Mouse (Mus musculus): ENCODE measurements around the gene Sipa1l3.

Sipa1l3 gene

DNA sequence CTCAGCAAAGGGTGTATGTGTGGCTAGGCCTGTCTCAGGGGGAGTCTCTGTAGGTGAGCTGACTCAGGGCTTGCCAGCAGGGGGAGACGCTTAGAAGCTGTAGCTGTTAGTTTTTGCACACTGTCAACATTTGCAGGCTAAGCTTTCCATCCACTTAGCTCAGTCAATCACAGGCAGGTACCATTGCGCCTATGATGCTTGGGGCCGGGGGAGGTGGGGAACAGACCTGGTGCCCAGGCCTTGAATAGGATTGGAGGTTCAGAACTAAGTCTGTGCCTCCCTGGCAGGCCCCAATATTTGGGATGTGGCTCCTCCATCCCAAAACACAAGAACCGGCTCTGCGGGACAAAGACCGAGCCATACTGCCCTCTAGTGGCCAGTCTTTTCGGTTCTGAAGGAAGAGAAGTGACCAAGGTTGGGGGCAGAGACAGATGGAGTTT, 217.3 kb downstream of the Sipa1l3 start:
- no peak for DNase-seq

DNA sequence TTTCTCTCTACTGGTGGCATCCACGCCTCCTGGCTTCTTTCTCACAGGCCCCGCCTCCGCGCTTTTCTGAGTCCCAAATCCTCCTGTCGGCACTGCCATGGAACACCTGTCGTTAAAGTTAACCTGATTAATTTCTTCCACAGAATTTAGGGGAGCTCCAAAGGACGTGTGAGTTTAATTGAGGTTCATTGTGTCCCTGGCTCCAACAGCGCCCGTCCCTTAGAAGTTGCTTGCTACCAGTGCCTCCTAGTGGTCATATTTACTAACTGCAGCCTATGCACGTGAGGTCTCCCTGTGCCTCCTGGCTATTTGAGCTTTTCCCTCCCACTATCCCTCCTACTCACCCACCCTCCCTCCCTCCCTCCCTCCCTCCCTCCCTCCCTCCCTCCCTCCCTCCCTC, 221.4 kb downstream of the Sipa1l3 start:
- peak; percentile 96 for DNase-seq

DNA sequence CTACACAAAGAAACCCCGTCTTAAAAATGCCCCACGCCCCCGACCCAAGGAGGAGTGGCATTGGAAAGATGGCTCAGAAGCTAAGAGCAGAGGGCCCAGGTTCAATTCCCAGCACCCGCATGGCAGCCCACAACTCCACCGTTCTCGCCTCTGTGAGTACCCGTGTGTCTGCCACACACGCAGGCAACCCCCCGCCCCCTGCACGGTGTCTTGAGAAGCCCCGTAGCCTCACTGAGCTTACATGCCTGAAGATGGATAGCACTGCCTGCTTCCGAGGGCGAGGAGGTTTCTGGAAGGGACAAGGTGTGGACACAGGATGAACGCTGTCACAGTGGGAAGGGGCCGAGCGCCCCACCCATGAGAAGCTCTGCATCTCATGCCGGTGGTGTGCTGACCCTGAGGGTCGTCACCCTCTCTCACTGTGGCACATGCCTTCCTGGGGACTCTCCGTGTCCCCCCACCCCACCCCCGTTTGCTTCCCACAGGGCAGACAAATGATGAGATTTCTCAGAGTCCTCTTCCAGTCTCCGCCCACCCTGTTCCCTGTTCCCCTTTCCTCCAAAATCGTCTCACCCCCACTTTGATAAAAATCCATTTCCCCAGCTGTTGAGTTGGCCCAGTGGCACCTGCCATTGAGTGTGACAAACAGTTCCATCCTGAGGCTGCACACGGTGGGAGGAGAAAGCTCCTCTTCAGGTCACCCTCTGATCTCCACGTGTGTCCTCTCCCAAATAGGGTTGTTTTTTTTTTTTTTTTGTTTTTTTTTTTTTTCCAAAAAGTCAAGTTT, 222.4 kb downstream of the Sipa1l3 start:
- DNase-seq, result peak; percentile 90

DNA sequence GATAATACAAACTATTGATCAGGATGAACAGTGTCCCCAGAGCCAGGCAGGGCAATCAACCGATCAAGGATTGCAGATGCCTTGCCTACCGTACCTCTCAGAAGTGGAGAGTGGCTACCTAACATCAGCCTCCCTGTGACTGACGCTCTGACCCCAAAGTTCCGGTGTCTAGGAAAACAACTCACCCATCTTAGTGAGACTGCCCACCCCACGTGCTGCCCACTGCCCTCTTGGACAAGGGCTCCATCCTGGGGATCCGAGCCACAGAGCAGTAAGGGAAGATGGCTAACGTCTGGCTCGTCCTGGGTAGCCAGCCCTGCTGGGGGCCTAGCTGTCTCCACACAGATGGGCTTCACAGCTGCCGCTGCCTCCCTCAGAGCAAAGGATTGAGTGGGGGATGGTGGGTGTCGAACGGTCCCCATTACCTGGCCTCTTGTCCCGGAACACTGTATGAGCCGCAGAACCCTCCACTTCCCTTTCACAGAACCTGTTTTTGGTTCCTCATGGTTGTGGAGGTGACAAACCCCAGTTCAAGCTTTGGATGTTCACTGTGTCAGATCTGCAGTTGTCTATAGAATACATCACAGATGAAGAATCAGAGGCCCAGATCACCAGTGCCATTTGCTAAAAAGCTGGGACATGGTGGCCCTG, 224.2 kb downstream of the Sipa1l3 start:
- DNase-seq, result peak; percentile 91

DNA sequence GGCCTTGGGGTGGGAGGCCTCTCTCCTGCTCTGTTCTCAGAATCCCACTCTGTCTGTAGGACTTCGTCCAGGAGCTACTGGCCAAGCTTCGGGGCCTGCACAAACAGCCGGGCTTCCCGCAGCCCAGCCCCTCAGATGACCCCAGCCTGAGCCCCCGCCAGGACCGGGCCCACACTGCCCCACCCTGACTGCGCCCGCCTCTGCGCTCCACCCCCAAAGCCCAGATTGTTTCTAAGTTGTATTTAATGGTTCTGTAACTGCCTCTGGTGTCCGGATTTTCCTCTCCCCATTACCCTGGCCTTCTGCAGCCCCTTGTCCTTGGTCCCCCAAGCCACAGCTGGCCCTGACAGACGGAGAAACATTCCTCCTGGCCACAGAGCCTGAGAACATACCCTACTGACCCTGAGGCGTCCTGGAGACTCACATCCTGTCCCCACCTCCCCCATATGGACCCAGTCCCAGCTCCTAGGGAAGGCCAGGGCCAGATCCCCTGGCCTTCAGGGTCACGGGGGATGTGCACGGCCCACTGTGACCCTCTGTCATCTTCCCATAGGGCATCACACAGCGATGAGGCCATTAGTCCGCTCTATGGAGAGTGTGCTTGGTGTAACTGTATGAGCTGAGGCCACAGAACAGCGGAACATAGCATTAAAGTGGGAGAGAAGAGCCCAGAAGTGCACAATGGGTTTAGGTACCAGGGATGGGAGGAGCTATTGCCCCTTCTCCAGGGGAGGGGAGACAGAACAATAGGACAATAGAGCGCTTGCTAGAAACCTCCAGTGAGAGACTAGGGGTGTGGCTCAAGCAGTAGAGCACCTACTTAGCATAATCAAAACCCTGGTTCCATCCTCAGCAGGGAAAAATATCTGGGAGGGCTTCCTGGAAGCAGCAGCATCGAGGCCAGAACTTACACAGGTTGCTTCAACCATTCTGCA, 225.0 kb downstream of the Sipa1l3 start:
- DNase-seq, result peak; percentile 98

DNA sequence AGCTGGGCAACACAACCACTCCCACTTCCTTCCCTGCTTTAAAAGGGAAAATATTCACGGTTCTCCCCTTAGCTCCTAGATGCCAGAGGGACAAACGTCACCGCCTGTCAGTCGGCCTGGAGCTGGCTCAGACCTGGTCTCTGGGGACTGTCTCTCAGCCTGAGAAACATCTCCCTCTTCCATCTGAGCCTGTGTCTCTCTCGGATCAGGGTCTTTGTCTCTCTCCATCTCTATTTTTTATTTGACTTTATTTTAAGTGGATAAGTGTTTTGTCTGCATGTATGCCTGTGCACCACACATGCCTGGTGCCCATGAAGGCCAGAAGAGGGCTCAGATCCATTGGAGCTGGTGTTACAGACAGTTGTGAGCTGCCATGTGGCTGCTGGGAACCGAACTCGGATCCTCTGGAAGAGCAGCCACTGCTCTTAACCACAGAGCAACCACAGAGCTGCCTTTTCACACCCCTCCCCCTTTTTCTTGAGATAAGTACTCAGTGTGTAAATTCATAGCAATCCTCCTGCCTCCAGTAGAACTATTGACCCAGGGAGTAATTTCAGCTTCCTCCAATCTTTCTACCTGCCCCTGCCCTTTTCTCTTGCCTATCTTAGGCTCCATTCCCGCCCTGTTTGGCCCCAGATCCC, 225.9 kb downstream of the Sipa1l3 start:
- DNase-seq, result peak; percentile 98

DNA sequence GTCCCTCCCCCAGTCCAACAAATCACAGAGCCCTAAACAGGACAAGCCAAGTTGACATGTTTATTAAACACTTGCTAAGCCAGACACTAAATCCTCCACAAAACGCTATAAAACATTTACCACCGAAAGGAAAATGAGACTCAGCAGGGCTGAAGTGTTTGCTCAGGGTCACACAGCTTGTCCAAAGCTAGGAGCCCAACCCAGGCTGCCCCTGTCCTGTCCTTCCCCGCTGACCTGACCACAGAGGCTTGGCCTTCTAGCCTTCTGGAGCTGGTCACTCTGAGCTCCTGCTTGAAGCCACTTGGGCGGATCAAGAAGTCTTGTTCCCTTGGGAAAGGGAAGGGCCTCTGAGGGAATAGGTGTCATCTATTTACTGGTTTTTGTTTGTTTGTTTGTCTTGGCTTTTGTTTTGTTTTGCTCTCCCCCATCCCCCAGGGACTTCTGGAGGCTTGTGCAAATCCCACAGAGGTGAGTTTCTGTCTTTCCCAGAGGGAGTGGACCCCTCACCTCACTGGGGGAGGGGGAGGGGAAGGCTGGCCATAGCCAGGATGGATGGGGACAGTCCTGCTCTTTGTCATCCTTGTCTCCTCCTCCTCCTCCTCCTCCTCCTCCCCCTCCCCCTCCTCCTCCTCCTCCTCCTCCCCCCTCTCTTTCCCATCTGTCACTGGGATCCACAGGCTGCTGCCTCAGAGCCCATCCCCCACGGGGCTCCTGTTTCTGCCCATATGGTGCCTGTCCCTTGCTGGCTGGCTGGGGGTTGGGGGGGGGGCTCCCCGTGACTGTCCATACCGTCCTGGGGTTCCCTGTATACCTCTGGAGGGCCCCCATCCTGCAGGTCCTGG, 226.6 kb downstream of the Sipa1l3 start:
- peak; percentile 93 for DNase-seq

DNA sequence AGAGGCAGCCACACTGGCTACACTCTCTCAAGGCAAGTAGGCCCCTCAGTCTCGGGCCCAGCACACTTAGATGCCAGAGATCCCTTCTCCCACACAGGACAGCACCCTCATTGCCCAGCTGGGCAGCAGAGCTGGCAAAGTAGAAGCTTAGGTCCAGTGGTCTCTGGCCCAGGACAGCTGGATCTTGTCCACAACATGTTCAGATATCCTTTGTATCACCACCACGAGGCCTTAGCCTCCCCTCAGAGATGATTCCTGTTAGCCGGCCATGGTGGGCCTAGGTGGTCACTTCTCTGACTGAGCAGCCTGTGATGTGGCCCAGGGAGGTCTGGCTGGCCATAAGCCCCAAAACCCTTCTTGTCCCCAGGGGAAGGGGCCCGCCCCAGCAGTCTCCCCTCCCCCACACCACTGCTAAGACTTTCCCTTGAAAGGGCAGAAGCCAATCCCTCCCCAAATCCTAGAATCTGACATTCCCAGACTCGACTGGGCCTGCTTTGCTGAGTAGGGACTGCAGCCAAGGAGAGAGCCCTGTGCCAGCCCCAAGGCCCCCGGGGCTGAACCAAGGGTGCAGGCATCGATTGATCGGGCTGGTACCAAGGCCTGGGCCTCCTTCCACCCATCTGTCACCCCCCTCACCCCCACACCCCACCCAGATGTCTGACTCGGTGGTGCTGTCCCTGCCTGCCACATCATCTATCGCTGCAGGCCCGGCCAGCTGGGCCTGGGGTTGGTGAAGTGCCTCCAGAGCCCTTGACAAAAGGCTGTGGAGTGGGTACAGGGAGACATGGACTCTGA, 227.6 kb downstream of the Sipa1l3 start:
- peak; percentile 93 for DNase-seq

DNA sequence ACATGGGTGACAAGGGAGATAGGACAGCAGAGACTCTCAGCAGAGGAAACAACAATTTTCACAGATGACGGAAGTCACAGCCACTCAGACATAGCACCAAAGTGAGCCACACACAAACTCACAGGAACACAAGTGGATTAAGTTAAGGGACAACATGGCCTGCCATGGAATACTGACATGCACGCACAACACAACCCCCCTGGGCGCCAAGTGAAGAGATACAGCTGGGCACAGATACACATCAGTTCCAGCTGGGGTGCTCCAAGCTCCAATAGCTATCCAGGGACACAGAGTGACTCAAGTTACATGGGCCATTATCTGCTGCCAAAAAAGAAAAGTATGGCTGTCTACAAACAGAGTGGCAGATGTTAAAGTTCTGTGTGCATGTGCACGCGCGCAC, 228.6 kb downstream of the Sipa1l3 start:
- peak; percentile 96 for DNase-seq

DNA sequence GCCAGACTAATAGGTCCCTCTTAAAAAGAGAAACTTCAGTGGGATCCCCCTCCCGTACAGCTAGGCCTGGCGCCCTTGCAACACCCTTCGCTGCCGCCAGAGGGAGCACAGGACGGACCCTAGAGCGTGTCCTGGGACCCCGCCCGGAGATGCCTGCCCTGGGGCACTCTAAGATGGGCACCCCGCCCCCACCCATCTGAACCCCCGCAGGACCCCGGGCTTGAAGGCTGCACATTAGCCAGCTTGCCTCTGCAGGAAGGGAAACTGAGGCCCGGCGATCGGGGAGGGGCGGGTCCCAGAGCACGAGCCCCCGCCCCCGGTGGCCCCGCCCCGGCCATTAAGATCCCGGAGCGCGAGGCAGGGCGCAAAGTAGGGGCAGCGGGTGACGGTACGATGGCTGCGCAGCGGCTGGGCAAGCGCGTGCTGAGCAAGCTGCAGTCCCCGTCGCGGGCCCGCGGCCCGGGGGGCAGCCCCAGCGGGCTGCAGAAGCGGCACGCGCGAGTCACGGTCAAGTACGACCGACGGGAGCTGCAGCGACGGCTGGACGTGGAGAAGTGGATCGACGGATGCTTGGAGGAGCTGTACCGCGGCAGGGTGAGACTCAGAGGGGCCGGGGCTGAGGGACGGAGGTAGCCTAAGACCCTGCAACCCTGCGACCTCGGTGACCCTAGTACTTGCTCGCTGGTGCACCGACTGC, 229.4 kb downstream of the Sipa1l3 start, which contains the start of gene Ppp1r14a:
Gene Ppp1r14a (plus strand): TSS at position 367 of the 697 bp plus-strand sequence.
- peak; percentile 98 for DNase-seq

DNA sequence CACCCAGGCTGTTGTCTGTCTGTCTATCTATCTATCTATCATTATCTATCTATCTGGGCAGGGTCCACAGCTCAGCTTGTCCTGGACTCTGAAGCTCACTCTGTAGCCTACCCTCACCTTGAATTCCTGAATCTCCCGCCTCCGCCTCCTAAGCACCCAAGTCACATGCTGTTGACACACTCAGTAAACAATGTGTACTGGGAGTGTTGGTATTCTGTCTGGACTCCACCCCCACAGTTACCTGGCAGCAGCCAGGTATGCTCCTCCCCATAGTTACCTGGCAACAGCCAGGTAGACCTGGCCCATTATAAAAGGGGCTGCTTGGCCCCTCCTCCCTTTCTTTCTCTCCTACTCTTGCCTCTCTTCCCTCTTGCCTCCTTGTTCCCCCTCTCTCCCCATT, 230.4 kb downstream of the Sipa1l3 start:
- DNase-seq, result no peak

DNA sequence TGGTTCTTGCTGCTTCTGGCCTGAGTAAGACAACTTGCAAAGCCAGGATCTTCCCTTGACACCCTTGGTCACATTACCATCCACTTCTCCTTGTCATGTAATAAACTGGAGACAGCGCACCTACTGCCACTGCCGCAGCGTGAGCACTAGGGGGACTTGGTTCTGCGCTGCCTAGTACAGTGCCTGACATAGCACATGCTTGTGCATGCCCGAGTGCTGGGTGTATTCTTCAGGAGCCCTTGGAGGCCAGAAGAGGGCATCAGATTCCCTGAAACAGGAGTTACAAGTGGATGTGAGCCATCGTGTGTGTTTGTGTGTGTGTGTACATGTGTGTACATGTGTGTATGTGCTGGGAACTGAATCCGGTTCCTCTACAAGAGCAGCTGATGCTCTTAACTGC, 231.0 kb downstream of the Sipa1l3 start:
- no peak for DNase-seq

DNA sequence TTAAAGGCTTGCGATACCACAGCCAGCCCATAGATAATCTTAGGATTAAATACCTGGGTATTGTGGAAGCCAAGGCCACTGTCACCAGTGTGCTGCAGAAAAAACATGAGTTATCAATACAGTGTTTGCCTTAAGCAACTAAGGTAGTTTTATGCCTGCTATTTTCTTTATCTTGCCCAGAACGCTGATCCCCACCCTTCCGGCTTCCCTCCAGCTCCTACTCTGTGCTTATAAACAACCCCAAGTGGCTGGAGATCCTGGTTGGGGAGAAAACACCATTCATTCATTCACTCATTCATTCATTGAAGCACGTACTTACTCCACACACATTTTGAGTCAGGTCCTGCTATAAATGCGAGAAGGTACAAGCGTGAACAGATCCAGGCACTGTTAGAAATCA, 233.9 kb downstream of the Sipa1l3 start:
- no peak for DNase-seq

DNA sequence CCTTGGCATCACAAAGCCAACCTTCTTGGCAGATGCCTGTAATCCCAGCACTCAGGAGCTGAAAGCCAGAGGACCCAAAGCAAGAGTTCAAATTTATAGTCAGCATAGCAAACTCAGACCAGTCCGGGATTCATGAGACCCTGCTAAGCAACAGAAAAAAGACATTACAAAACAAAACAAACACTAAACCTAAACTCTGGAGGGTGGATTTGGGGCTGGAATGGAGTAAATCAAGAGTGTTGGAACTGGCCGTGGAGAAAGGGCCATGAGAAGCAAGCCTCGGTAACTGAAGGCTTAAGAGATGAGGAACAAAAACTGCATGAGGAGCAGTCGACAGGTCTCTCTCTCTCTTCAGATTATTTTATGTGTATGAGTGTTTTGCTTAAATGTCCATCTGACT, 234.6 kb downstream of the Sipa1l3 start:
- DNase-seq, result no peak

DNA sequence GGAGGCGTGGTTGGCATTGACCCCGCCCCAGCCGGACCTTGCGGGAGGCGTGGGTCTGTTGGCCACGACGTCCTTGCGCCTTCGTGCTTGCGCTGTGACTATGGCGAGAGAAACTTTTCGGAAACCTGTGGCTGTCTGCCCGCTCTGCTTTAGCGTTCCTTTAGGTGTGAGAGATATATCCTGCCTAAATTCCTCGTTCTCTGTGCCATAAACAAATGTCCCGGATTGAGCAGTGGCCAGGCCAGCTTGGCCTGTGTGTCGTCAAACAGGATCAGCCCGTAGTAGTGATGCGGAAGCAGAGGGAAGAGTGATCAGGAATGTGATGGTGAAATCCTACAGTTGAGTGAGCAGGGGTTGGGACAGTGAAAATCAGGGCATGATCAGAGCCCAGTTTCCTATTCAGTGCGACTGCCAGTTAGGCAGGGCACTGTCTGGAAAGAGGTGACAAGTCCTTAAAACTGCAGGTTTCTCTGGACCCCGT, 236.3 kb downstream of the Sipa1l3 start:
- no peak for DNase-seq

DNA sequence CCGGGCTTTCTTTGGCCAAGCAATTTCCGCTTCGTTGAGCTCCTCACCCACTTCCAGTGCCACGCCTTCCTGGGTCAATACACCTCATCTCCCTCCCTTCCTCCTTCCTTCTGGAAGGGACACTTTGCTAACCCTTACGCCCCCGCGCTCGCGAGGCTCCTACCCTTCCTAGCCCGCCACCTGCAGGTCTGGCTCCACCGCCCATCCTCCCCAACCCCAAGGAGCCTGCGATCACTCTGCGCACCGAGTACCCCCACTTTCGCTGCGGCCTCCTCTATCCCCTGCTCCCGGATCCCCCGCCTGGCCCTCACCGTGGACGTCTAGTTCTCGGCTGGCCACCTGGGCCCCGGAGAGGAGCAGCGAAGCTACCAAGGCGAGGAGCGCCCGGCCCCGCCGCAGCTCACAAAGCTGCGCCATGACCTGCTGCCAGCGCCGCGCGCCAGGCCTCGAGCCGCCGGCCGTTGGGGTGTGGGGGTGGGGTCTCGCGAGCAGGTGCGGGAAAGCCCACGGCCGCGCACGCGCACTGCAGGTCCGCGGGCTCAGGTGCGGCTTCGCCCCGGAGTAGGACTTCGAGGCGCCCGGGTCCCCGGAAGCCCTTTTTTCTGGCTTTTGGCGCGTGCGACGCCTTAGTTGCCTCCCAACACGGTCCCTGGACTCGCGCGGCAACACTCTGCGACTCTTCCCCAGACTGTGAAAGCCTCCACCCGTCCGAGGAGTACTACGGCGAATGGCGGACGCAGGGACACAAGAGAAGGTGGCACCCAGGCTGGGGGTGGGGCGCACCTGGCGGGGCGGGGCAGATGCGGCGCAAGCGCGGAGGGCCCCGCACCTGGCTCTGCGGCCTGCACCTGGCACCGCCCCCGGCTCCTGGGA, 237.0 kb downstream of the Sipa1l3 start, which contains the start of gene Spint2:
Gene Spint2 (minus strand): TSS at position 712 of the 873 bp plus-strand sequence.
- peak; percentile 95 for DNase-seq

DNA sequence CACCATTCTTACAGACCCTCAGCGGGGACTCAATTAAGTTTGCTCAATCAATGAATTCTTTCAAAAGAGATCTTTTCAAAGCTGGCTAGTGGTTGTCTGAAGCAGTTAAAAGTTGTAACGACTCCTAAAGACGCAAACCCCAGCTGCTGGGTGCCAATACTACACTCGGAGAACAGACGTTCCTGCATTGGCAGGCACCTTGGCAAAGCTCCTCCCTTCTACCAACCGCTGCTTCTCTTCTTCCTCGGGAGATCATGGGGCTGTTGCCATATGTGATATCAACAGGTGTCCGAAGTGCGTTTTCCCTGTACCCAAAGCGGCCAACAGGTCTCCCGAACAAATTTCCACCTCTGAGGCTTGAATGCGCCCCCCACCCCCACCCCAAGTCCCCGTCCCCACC, 237.6 kb downstream of the Sipa1l3 start:
- no peak for DNase-seq

DNA sequence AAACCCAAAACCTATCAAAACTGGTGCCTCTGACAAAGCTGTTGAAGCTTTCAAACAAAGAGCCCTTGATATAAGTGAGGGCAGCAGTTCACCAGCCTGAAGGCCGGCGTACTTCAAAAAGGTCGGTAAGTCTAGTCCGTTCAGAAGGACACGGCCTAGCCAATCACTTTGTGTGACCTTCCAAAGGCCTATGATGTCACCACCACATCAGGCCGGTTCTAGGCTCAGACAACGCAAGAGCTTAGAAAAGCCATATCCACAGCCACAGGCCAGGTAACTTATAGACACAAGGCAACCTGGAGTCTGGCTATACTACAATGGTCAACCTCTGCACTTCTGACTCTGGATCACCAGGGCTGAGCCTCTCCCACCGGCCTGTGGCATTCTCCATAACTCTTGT, 238.5 kb downstream of the Sipa1l3 start:
- peak; percentile 80 for DNase-seq

DNA sequence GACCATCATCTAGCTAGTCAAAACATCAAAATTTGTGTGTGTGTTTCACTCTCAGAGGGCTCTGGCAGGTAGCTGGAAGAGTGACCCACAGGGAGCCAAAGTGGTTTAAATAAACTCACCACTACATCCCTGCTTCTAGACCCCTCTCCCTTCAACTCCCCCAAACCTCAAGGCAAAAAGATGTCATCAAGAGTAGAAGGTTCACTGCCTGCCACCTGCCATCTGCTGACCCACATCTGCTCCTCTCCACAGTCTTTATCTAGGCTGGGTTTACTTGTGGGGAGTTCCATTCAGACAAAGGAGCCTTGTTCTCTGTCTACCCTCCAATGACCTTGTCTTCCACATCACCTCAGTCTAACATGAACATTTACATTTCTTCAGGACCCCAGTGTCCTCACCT, 239.2 kb downstream of the Sipa1l3 start:
- DNase-seq, result no peak
